In genomic region chr16:39303371-39303770, GRCm38 (mm10) we compare ENCODE assay signal across 18 mouse cellular contexts.
DNase-seq lines count a peak whose midpoint lies in the region; ATAC-seq and TF ChIP-seq lines count a peak whose summit lies in the region.
"Had no signal": no experiment of that assay in that cellular context is flagged by ENCODE, and none has a peak within 500 bp of the region (broad histone marks: within the 10 kb centered on the region; RNA-seq: fewer than 3 reads in every experiment).

No protein-coding gene starts in this region.

- WGBS in neural tube, embryonic 11.5 days: 60% methylated on average over 7 of the region's 7 CpGs
- 27% methylated on average over 7 of the region's 7 CpGs for WGBS in hindbrain, embryonic 13.5 days
- WGBS in midbrain, embryonic 13.5 days: 22% methylated on average over 7 of the region's 7 CpGs
- 32% methylated on average over 7 of the region's 7 CpGs for WGBS in olfactory bulb, adult 2 months

- DNase-seq in neural tube, embryonic 11.5 days (ENCODE audit: low spot score): no peak
- DNase-seq in neural tube, embryonic 10.5 days (ENCODE audit: extremely low spot score, low spot score): no peak
- no peak for DNase-seq in heart, adult 18-20 months
- DNase-seq in adrenal gland, postnatal 10 days: no peak
- no peak for DNase-seq in embryo, embryonic 9.5 days (ENCODE audit: extremely low spot score)
- DNase-seq: adrenal gland, adult 2 months; cerebellum, postnatal 25 days; heart, adult 11 months; lung, postnatal 10 days; thymus, postnatal 14 days had no signal

- H3K9ac ChIP-seq in neural tube, embryonic 11.5 days (ENCODE audit: low read length): no peak overlapping the region
- H3K9ac ChIP-seq in hindbrain, embryonic 13.5 days: no peak overlapping the region
- no peak overlapping the region for H3K9ac ChIP-seq in midbrain, embryonic 13.5 days (replicated peaks)
- H3K9ac ChIP-seq: kidney, embryonic 15.5 days; limb, embryonic 13.5 days; liver, embryonic 15.5 days had no signal

- H3K36me3 ChIP-seq in neural tube, embryonic 11.5 days (ENCODE audit: control insufficient read depth, insufficient read depth, low read length): no peaks in the 10 kb centered on the region
- H3K36me3 ChIP-seq in hindbrain, embryonic 13.5 days: no peaks in the 10 kb centered on the region
- H3K36me3 ChIP-seq in midbrain, embryonic 13.5 days: no peaks in the 10 kb centered on the region
- H3K36me3 ChIP-seq: kidney, embryonic 15.5 days; limb, embryonic 13.5 days; liver, embryonic 15.5 days had no signal

- no peak overlapping the region for H3K27ac ChIP-seq in neural tube, embryonic 11.5 days (ENCODE audit: low read depth, low read length)
- peak overlapping the region; percentile 83 for H3K27ac ChIP-seq in hindbrain, embryonic 13.5 days
- peak overlapping the region; percentile 83 for H3K27ac ChIP-seq in midbrain, embryonic 13.5 days
- 0 out of 2 replicates have a peak overlapping the region, but pooled peaks have one; percentile 26 for H3K27ac ChIP-seq in olfactory bulb, adult 2 months (ENCODE audit: insufficient read depth, low read depth, low read length)
- H3K27ac ChIP-seq: kidney, embryonic 15.5 days; limb, embryonic 13.5 days; liver, embryonic 15.5 days had no signal

- H3K9me3 ChIP-seq in neural tube, embryonic 11.5 days (ENCODE audit: control insufficient read depth, low read length): no peaks in the 10 kb centered on the region
- H3K9me3 ChIP-seq in hindbrain, embryonic 13.5 days: no peaks in the 10 kb centered on the region
- H3K9me3 ChIP-seq in midbrain, embryonic 13.5 days: no peaks in the 10 kb centered on the region
- H3K9me3 ChIP-seq: kidney, embryonic 15.5 days; limb, embryonic 13.5 days; liver, embryonic 15.5 days had no signal

- TF ChIP-seq CTCF in olfactory bulb, adult 2 months (IDR thresholded peaks at IDR 0.05; ENCODE audit: insufficient read depth, low read depth, low read length): no peak

- no peak for TF ChIP-seq POLR2A in olfactory bulb, adult 2 months (IDR thresholded peaks at IDR 0.05; ENCODE audit: insufficient read depth, low read depth, low read length)

- H3K4me2 ChIP-seq in neural tube, embryonic 11.5 days (ENCODE audit: low read depth): no peak overlapping the region
- H3K4me2 ChIP-seq in hindbrain, embryonic 13.5 days: 0 out of 2 replicates have a peak overlapping the region, but pooled peaks have one; percentile 6
- 0 out of 2 replicates have a peak overlapping the region, but pooled peaks have one; percentile 3 for H3K4me2 ChIP-seq in midbrain, embryonic 13.5 days (replicated peaks)
- H3K4me2 ChIP-seq: kidney, embryonic 15.5 days; limb, embryonic 13.5 days; liver, embryonic 15.5 days had no signal

- ATAC-seq in neural tube, embryonic 11.5 days (ENCODE audit: insufficient read depth, low FRiP score, low TSS enrichment): peak; percentile 20; the same call in 1 of the 2 replicates
- peak; percentile 65 for ATAC-seq in hindbrain, embryonic 13.5 days (ENCODE audit: low FRiP score)
- ATAC-seq in midbrain, embryonic 13.5 days: peak; percentile 65
- ATAC-seq: inflammation-experienced regulatory T-cells, adult 6 months had no signal

- no peaks in the 10 kb centered on the region for H3K27me3 ChIP-seq in neural tube, embryonic 11.5 days (ENCODE audit: control insufficient read depth, insufficient read depth, low read length)
- no peaks in the 10 kb centered on the region for H3K27me3 ChIP-seq in hindbrain, embryonic 13.5 days
- H3K27me3 ChIP-seq in midbrain, embryonic 13.5 days: no peaks in the 10 kb centered on the region
- H3K27me3 ChIP-seq: kidney, embryonic 15.5 days; limb, embryonic 13.5 days; liver, embryonic 15.5 days had no signal

- H3K4me1 ChIP-seq in neural tube, embryonic 11.5 days (ENCODE audit: control insufficient read depth, insufficient read depth, low read length): no peaks in the 10 kb centered on the region
- peaks cover 20% of the 10 kb centered on the region for H3K4me1 ChIP-seq in hindbrain, embryonic 13.5 days (replicated peaks)
- H3K4me1 ChIP-seq in midbrain, embryonic 13.5 days (replicated peaks): peaks cover 27% of the 10 kb centered on the region
- H3K4me1 ChIP-seq in olfactory bulb, adult 2 months (ENCODE audit: control insufficient read depth, insufficient read depth, low read length): peaks cover 8% of the 10 kb centered on the region
- H3K4me1 ChIP-seq: kidney, embryonic 15.5 days; liver, embryonic 15.5 days had no signal

- no peak overlapping the region for H3K4me3 ChIP-seq in neural tube, embryonic 11.5 days (ENCODE audit: low read depth, low read length)
- H3K4me3 ChIP-seq in hindbrain, embryonic 13.5 days: no peak overlapping the region
- H3K4me3 ChIP-seq in midbrain, embryonic 13.5 days (replicated peaks): no peak overlapping the region
- no peak overlapping the region for H3K4me3 ChIP-seq in olfactory bulb, adult 2 months (ENCODE audit: insufficient read depth, low read depth, low read length)
- H3K4me3 ChIP-seq: kidney, embryonic 15.5 days; left cerebral cortex, adult 2 months; limb, embryonic 13.5 days; liver, embryonic 15.5 days had no signal
